7 mouse cellular contexts compared by ENCODE assay signal in genomic region chr9:63758641-63759391, GRCm38 (mm10). TPM values are rescaled to one million over a fixed set of nuclear protein-coding genes. Genes with fewer than 3 reads are reported as not detected.
DNase-seq lines count a peak whose midpoint lies in the region; ATAC-seq and TF ChIP-seq lines count a peak whose summit lies in the region.

No protein-coding gene starts in this region.

- no peak for TF ChIP-seq CTCF in forebrain, postnatal 0 days (IDR thresholded peaks at IDR 0.05; ENCODE audit: low read depth)
- no peak for TF ChIP-seq CTCF in thymus, adult 2 months (IDR thresholded peaks at IDR 0.05; ENCODE audit: borderline replicate concordance, control insufficient read depth, extremely low read depth, insufficient read depth, low read length, poor library complexity)

- no peaks in the 10 kb centered on the region for H3K36me3 ChIP-seq in forebrain, postnatal 0 days (ENCODE audit: insufficient read depth)
- H3K36me3 ChIP-seq in midbrain, embryonic 14.5 days (ENCODE audit: control insufficient read depth, insufficient read depth, low read length), result no peaks in the 10 kb centered on the region
- H3K36me3 ChIP-seq in thymus, adult 2 months (ENCODE audit: control insufficient read depth, insufficient read depth, low read length), result no peaks in the 10 kb centered on the region

- H3K4me2 ChIP-seq in forebrain, postnatal 0 days (ENCODE audit: low read depth), result peak overlapping the region; percentile 99
- H3K4me2 ChIP-seq in midbrain, embryonic 14.5 days (ENCODE audit: low read length), result peak overlapping the region; percentile 100

- no peaks in the 10 kb centered on the region for H3K9me3 ChIP-seq in forebrain, postnatal 0 days (ENCODE audit: low read length)
- H3K9me3 ChIP-seq in midbrain, embryonic 14.5 days (ENCODE audit: control insufficient read depth, low read length), result no peaks in the 10 kb centered on the region

- no peak overlapping the region; the same call in 1 of the 2 replicates for H3K9ac ChIP-seq in forebrain, postnatal 0 days
- peak overlapping the region; percentile 57; the same call in 1 of the 2 replicates for H3K9ac ChIP-seq in midbrain, embryonic 14.5 days (replicated peaks; ENCODE audit: low read length)

- DNase-seq in CD8-positive naive resting alpha-beta T cell, adult 2 months (ENCODE audit: low read depth in 2 of 2, low spot score in 2 of 2), result peak; percentile 64 to 72
- peak; percentile 22 for DNase-seq in forebrain, postnatal 0 days
- peak; percentile 58 to 70 for DNase-seq in kidney, postnatal 36 days
- peak; percentile 62 for DNase-seq in midbrain, embryonic 14.5 days
- DNase-seq in thymus, adult 2 months, result peak; percentile 82
- DNase-seq in right cerebral cortex, adult 2 months (ENCODE audit: low spot score in 2 of 2), result no peak

- WGBS in forebrain, postnatal 0 days, result 6% methylated on average over 23 of the region's 23 CpGs
- under 1% methylated on average over 23 of the region's 23 CpGs for WGBS in midbrain, embryonic 14.5 days
- 2% methylated on average over 23 of the region's 23 CpGs for WGBS in thymus, adult 2 months

- H3K27ac ChIP-seq in forebrain, postnatal 0 days (ENCODE audit: low read depth, low read length), result peak overlapping the region; percentile 64; the same call in 1 of the 2 replicates
- H3K27ac ChIP-seq in midbrain, embryonic 14.5 days (replicated peaks; ENCODE audit: low read depth, low read length), result peak overlapping the region; percentile 77
- peak overlapping the region; percentile 86 for H3K27ac ChIP-seq in thymus, adult 2 months (ENCODE audit: control insufficient read depth, insufficient read depth, low read length)

- H3K4me1 ChIP-seq in forebrain, postnatal 0 days (ENCODE audit: insufficient read depth), result peaks cover 24% of the 10 kb centered on the region
- H3K4me1 ChIP-seq in midbrain, embryonic 14.5 days (ENCODE audit: control insufficient read depth, insufficient read depth, low read length), result peaks cover 39% of the 10 kb centered on the region
- peaks cover 51% of the 10 kb centered on the region for H3K4me1 ChIP-seq in thymus, adult 2 months (replicated peaks; ENCODE audit: control insufficient read depth, insufficient read depth, low read length)

- peak overlapping the region; percentile 62 for H3K4me3 ChIP-seq in forebrain, postnatal 0 days (ENCODE audit: low read depth, low read length)
- peak overlapping the region; percentile 57 for H3K4me3 ChIP-seq in midbrain, embryonic 14.5 days (replicated peaks; ENCODE audit: low read depth, low read length)
- H3K4me3 ChIP-seq in thymus, adult 2 months (ENCODE audit: control insufficient read depth, insufficient read depth, low read length), result peak overlapping the region; percentile 84

- TF ChIP-seq POLR2A in thymus, adult 2 months (IDR thresholded peaks at IDR 0.05; ENCODE audit: control insufficient read depth, extremely low read depth, insufficient read depth, low read length, poor library complexity), result 0 out of 2 replicates have a peak, but pooled peaks have one; percentile 19

- peak; percentile 51 for ATAC-seq in activated CD4-positive, CD25-positive, alpha-beta regulatory T cell, adult 4 months
- ATAC-seq in forebrain, postnatal 0 days, result no peak
- ATAC-seq in midbrain, embryonic 14.5 days (ENCODE audit: low FRiP score, low TSS enrichment), result no peak

- H3K27me3 ChIP-seq in forebrain, postnatal 0 days (ENCODE audit: insufficient read depth, low read length), result no peaks in the 10 kb centered on the region
- no peaks in the 10 kb centered on the region; the same call in 1 of the 2 replicates for H3K27me3 ChIP-seq in midbrain, embryonic 14.5 days (ENCODE audit: control insufficient read depth, insufficient read depth, low read length)
- no peaks in the 10 kb centered on the region for H3K27me3 ChIP-seq in thymus, adult 2 months (ENCODE audit: control insufficient read depth, insufficient read depth, low read length)

RNA-seq across cellular contexts. Expression of gene Smad3, which starts 1.0 kb away (rescaled TPM):
- polyA plus RNA-seq in activated CD4-positive, CD25-positive, alpha-beta regulatory T cell, adult 4 months (2017; shearing (Covaris generic)), result 10 to 100 TPM; 15.0 to 16.8 TPM
- total RNA-seq in forebrain, postnatal 0 days (2014; rRNA removed), result 16.0 and 17.6 TPM in 2 replicates
- polyA plus RNA-seq in forebrain, postnatal 0 days (2015; fragmentation: Nextera tagmentation; extraction: Ambion mirVana), result 5.0 and 5.5 TPM in 2 replicates
- polyA plus RNA-seq in midbrain, embryonic 14.5 days (2014; fragmentation: Nextera tagmentation; extraction: Ambion mirVana), result 4.9 and 7.7 TPM in 2 replicates
- 63.4 and 70.9 TPM in 2 replicates for polyA plus RNA-seq in thymus, adult 2 months (2012; rRNA removed)

Comparison
In these comparisons a context has a peak if more than half of its experiments do, and no peak if none do; other contexts are left out.
1. DNase-seq: peak in CD8-positive naive resting alpha-beta T cell, adult 2 months (2 of 2), forebrain, postnatal 0 days (single experiment), kidney, postnatal 36 days (2 of 2), midbrain, embryonic 14.5 days (single experiment) and thymus, adult 2 months (single experiment); none in right cerebral cortex, adult 2 months (0 of 2).
2. Peak in every context shown above with its lines, with median percentiles within 50 percentile points of each other: H3K27ac ChIP-seq and H3K4me3 ChIP-seq.